Mouse (Mus musculus): ENCODE measurements around the gene Rinl. TPM values are rescaled to one million over a fixed set of nuclear protein-coding genes. Genes with fewer than 3 reads are reported as not detected.

Gene Rinl
- polyA plus RNA-seq, 1 experiment from 2014 or later, result 2.1 TPM

DNA sequence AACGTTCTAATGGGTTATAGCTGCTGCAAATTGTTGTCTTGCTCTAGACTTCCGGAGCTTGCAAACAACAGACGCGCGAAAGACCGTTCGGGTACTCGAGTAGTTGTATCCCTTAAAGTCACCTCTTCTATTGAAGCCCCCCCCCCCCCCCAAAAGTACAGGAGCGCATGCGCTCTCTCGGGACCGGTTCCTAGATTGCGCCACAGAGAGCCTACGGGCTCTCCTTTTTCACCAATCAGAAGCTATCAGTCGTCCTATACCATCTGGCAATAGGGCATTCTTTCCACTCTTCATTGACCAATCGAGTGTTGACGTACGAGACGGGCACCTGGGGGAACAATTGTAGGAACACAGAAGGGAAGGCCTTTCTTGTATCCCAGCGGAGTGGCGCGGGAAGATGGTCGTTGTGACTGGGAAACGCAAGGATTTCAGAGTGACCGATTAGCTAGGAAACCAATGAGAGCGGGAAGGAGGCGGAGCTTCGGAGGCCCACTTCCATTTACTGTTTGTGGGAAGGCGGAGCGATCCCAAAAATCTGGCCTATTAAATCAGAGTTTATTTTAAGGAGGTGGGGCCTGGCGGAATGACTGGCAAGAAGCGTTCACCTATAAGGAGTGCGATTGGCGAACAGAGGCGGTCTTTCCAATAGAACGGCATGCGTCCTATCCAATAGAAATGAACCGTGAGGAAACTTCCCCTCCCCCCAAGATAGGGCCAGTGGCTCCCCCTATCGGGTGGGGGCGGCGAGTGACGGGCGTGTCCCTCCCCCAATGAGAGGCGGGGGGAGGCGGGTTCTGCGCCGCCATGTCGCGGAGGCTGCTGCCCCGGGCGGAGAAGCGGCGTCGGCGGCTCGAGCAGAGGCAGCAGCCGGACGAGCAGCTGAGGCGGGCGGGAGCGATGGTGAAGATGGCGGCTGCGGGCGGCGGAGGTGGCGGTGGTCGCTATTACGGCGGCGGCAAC lies 21.6 kb downstream of the Rinl start:
- Histone ChIP-seq H3K9me3 (ENCODE audit: control insufficient read depth, low read length) (no peaks in the 10 kb centered on the region), H3K4me3 (ENCODE audit: control insufficient read depth in 1 of 2, insufficient read depth in 1 of 2, low read depth in 1 of 2, low read length in 2 of 2) (peak overlapping the region; percentile 77 to 85), H3K27ac (replicated peaks in 1 of 2; ENCODE audit: control insufficient read depth in 1 of 2, insufficient read depth in 1 of 2, low read depth in 2 of 2, low read length in 2 of 2) (peak overlapping the region; percentile 100), H3K27me3 (ENCODE audit: control insufficient read depth, insufficient read depth, low read length) (no peaks in the 10 kb centered on the region), H3K4me1 (ENCODE audit: control insufficient read depth in 2 of 2, insufficient read depth in 2 of 2, low read length in 2 of 2) (peaks cover 23 to 43% of the 10 kb centered on the region in 2 experiments), H3K9ac (ENCODE audit: low read length) (peak overlapping the region; percentile 94), H3K36me3 (ENCODE audit: control insufficient read depth, insufficient read depth, low read length) (peaks cover 37% of the 10 kb centered on the region), H3K4me2 (ENCODE audit: low read length) (peak overlapping the region; percentile 97)
- WGBS, result under 1% methylated on average over 70 of the region's 70 CpGs
- peak; percentile 89 for ATAC-seq (ENCODE audit: insufficient number of reproducible peaks, insufficient read depth, low FRiP score, low read depth)

DNA sequence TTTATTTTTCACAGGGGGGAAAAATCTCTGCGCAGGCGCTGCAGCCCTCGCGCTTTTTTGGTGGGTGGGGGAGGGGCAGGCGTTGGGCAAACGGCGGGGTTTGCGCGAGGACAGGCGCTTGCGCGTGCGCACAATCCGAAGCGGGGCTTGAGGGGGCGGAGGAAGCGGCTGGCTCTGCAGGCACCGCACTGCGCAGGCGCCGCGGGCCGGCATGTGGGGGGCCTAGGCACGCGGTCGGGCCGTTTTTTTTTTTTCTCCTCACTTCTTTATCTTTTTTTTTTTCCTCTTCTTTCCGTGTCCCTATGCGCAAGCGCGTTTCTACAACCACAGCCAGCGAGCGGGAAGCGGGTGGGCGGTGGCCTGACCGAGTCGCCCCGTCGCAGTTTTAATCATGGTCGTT lies 22.5 kb downstream of the Rinl start:
- under 1% methylated on average over 40 of the region's 40 CpGs for WGBS
- Histone ChIP-seq H3K36me3 (ENCODE audit: control insufficient read depth, insufficient read depth, low read length) (peaks cover 45% of the 10 kb centered on the region), H3K4me1 (ENCODE audit: control insufficient read depth in 2 of 2, insufficient read depth in 2 of 2, low read length in 2 of 2) (peaks cover 23 to 50% of the 10 kb centered on the region in 2 experiments), H3K4me3 (ENCODE audit: control insufficient read depth in 1 of 2, insufficient read depth in 1 of 2, low read depth in 1 of 2, low read length in 2 of 2) (peak overlapping the region; percentile 77 to 85), H3K27me3 (ENCODE audit: control insufficient read depth, insufficient read depth, low read length) (no peaks in the 10 kb centered on the region), H3K9me3 (ENCODE audit: control insufficient read depth, low read length) (no peaks in the 10 kb centered on the region), H3K27ac (replicated peaks in 1 of 2; ENCODE audit: control insufficient read depth in 1 of 2, insufficient read depth in 1 of 2, low read depth in 2 of 2, low read length in 2 of 2) (peak overlapping the region; percentile 92 to 98; a peak in 3 of 4 replicates), H3K9ac (ENCODE audit: low read length) (peak overlapping the region; percentile 94), H3K4me2 (ENCODE audit: low read length) (peak overlapping the region; percentile 89)
- ATAC-seq (ENCODE audit: insufficient number of reproducible peaks, insufficient read depth, low FRiP score, low read depth), result peak; percentile 60

DNA sequence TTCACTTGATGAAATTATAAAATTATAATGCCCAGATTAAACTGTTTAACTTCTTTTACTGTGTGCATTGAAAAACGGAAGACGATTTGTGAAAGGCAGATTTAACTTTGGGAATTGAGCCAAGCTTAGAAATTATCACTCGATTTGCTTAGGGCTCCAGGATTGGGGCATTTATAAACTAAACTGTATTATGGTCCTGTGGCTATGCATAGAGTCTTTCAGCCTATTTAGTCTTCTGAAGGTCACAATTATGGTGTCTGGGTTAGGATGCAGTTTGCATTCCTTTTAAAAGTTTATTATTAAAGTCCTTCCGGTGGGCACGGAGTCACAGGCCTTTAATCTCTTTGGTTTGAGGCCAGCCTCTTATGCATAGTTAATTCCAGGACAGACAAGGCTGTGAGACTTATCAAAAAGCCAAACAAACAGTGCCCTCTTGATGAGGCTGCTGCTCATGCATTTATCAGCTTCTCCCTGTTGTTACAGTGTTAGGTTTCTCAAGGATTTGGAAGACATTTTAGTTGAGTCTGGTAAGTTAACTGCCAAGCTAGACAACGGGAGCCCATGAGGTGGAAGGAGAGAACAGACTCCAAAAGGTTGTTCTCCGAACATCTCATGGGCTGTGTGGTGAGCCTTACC lies 23.0 kb downstream of the Rinl start:
- peaks cover 50% of the 10 kb centered on the region for H3K36me3 ChIP-seq (ENCODE audit: control insufficient read depth, insufficient read depth, low read length)
- H3K4me1 ChIP-seq (ENCODE audit: control insufficient read depth in 2 of 2, insufficient read depth in 2 of 2, low read length in 2 of 2), result peaks cover 24 to 55% of the 10 kb centered on the region in 2 experiments
- H3K9me3 ChIP-seq (ENCODE audit: control insufficient read depth, low read length), result no peaks in the 10 kb centered on the region
- H3K9ac ChIP-seq (ENCODE audit: low read length), result peak overlapping the region; percentile 94
- H3K27ac ChIP-seq (replicated peaks in 1 of 2; ENCODE audit: control insufficient read depth in 1 of 2, insufficient read depth in 1 of 2, low read depth in 2 of 2, low read length in 2 of 2), result peak overlapping the region; percentile 35 to 98; a peak in 3 of 4 replicates
- 2% methylated on average over 7 of the region's 7 CpGs for WGBS
- peak overlapping the region; percentile 77 to 85 for H3K4me3 ChIP-seq (ENCODE audit: control insufficient read depth in 1 of 2, insufficient read depth in 1 of 2, low read depth in 1 of 2, low read length in 2 of 2)
- peak overlapping the region; percentile 89 for H3K4me2 ChIP-seq (ENCODE audit: low read length)
- no peak for ATAC-seq (ENCODE audit: insufficient number of reproducible peaks, insufficient read depth, low FRiP score, low read depth)
- H3K27me3 ChIP-seq (ENCODE audit: control insufficient read depth, insufficient read depth, low read length), result no peaks in the 10 kb centered on the region

DNA sequence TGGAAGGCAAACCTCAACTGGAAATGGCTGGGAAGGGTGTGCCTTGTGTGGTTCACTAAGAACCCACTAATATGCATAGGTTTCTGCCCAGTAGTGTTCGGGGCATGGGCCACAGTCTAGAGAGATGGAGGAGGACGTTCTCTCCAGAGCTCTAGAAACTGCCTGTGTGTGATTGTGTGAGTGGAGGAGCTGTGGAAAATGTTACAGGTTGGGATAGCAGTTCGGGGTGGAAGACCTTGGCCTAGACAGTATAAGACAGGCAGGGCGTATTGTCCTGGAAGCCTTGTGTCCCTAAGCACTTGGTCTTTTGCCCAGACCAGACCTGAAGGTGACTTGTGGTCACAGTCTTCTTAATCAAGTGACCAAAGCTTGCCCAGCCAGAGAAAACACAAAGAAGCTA lies 23.7 kb downstream of the Rinl start:
- Histone ChIP-seq H3K4me2 (ENCODE audit: low read length) (peak overlapping the region; percentile 89), H3K36me3 (ENCODE audit: control insufficient read depth, insufficient read depth, low read length) (peaks cover 57% of the 10 kb centered on the region), H3K4me3 (ENCODE audit: control insufficient read depth in 1 of 2, insufficient read depth in 1 of 2, low read depth in 1 of 2, low read length in 2 of 2) (peak overlapping the region; percentile 77 to 85), H3K27me3 (ENCODE audit: control insufficient read depth, insufficient read depth, low read length) (no peaks in the 10 kb centered on the region), H3K4me1 (ENCODE audit: control insufficient read depth in 2 of 2, insufficient read depth in 2 of 2, low read length in 2 of 2) (peaks cover 24 to 62% of the 10 kb centered on the region in 2 experiments), H3K9me3 (ENCODE audit: control insufficient read depth, low read length) (no peaks in the 10 kb centered on the region), H3K9ac (ENCODE audit: low read length) (peak overlapping the region; percentile 94), H3K27ac (replicated peaks in 1 of 2; ENCODE audit: control insufficient read depth in 1 of 2, insufficient read depth in 1 of 2, low read depth in 2 of 2, low read length in 2 of 2) (peak overlapping the region; percentile 35 to 98)
- 36% methylated on average over 4 of the region's 4 CpGs for WGBS
- ATAC-seq (ENCODE audit: insufficient number of reproducible peaks, insufficient read depth, low FRiP score, low read depth), result no peak

DNA sequence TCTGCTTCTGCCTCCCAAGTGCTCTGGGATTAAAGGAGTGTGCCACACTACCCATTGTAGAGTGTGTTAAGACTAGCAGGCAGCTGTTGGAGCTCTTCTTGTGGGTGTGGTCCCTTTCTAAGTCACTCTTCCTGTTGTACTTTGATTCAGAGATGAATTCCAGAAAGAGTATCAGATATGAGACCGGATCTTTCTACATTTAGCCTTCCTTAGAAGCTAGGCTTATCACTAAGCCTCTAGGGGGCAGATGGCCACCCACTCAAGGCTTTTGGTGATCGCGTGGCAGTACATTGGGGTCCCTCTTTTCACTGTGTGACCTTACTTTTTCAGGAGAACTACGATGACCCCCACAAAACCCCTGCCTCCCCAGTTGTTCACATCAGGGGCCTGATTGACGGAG lies 24.2 kb downstream of the Rinl start:
- Histone ChIP-seq H3K27ac (replicated peaks in 1 of 2; ENCODE audit: control insufficient read depth in 1 of 2, insufficient read depth in 1 of 2, low read depth in 2 of 2, low read length in 2 of 2) (peak overlapping the region in 1 of 2 experiments; percentile 98; a peak in 2 of 4 replicates), H3K4me1 (ENCODE audit: control insufficient read depth in 2 of 2, insufficient read depth in 2 of 2, low read length in 2 of 2) (peaks cover 20 to 62% of the 10 kb centered on the region in 2 experiments), H3K4me2 (ENCODE audit: low read length) (peak overlapping the region; percentile 89), H3K9me3 (ENCODE audit: control insufficient read depth, low read length) (no peaks in the 10 kb centered on the region), H3K9ac (ENCODE audit: low read length) (peak overlapping the region; percentile 94), H3K4me3 (ENCODE audit: control insufficient read depth in 1 of 2, insufficient read depth in 1 of 2, low read depth in 1 of 2, low read length in 2 of 2) (peak overlapping the region in 1 of 2 experiments; percentile 77; a peak in 2 of 4 replicates), H3K36me3 (ENCODE audit: control insufficient read depth, insufficient read depth, low read length) (peaks cover 62% of the 10 kb centered on the region), H3K27me3 (ENCODE audit: control insufficient read depth, insufficient read depth, low read length) (no peaks in the 10 kb centered on the region)
- ATAC-seq (ENCODE audit: insufficient number of reproducible peaks, insufficient read depth, low FRiP score, low read depth), result no peak
- 52% methylated on average over 5 of the region's 5 CpGs for WGBS

DNA sequence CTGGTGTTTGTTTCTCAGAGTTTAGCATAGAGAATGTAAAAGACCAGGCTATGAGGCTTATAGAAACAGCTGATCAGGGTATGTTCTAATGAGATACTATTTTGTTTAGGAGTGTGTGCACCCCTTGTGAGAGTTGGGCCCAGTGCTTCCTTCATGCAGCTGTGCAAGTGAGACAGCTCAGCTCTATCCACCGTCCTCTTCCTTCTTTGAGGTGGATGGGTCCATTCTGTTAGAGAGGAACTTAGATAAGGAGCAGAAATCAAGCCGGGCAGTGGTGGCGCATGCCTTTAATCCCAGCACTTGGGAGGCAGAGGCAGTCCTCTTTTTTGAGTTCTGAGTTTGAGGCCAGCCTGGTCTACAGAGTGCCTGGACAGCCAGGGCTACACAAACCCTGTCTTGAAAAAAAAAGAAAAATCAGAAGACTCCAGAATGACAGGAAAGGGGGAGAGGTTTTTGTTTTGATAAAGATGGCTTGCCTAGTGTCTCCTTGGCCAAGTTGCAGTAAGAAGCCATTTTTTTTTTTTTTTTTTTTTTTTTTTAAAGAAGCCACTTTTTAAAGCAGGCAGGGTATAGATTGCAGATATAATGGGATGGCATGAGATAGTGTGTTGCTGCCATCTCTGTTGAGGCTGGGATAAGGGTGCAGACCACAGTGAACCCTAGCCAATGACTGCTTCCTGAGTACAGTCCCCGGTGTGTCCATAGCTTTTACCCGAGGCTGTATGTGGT lies 25.7 kb downstream of the Rinl start:
- Histone ChIP-seq H3K9ac (ENCODE audit: low read length) (no peak overlapping the region), H3K27ac (replicated peaks in 1 of 2; ENCODE audit: control insufficient read depth in 1 of 2, insufficient read depth in 1 of 2, low read depth in 2 of 2, low read length in 2 of 2) (no peak overlapping the region), H3K4me1 (ENCODE audit: control insufficient read depth in 2 of 2, insufficient read depth in 2 of 2, low read length in 2 of 2) (peaks cover 17 to 67% of the 10 kb centered on the region in 2 experiments), H3K27me3 (ENCODE audit: control insufficient read depth, insufficient read depth, low read length) (no peaks in the 10 kb centered on the region), H3K9me3 (ENCODE audit: control insufficient read depth, low read length) (no peaks in the 10 kb centered on the region), H3K36me3 (ENCODE audit: control insufficient read depth, insufficient read depth, low read length) (peaks cover 78% of the 10 kb centered on the region), H3K4me3 (ENCODE audit: control insufficient read depth in 1 of 2, insufficient read depth in 1 of 2, low read depth in 1 of 2, low read length in 2 of 2) (no peak overlapping the region), H3K4me2 (ENCODE audit: low read length) (no peak overlapping the region)
- no peak for ATAC-seq (ENCODE audit: insufficient number of reproducible peaks, insufficient read depth, low FRiP score, low read depth)
- WGBS, result 54% methylated on average over 5 of the region's 5 CpGs

DNA sequence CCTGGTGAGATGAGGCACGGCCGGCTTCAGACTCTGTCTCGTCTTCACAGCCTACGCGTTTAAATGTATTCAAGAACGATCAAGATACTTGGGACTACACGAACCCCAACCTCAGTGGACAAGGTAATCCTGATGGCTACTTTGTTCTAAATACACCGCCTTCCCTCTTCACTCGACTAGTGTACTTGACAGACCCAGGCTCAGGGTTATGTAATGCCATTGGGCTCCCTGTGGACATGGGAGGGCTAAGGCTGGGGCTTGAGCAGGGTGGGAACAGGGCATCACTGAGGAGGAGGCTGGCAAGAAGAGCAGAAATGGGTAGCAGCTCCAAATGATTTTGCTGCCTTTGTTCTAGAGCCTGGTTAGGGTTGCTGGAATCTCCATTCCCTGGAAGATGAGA lies 26.5 kb downstream of the Rinl start:
- Histone ChIP-seq H3K36me3 (ENCODE audit: control insufficient read depth, insufficient read depth, low read length) (peaks cover 85% of the 10 kb centered on the region), H3K4me3 (ENCODE audit: control insufficient read depth in 1 of 2, insufficient read depth in 1 of 2, low read depth in 1 of 2, low read length in 2 of 2) (no peak overlapping the region), H3K9me3 (ENCODE audit: control insufficient read depth, low read length) (no peaks in the 10 kb centered on the region), H3K4me2 (ENCODE audit: low read length) (no peak overlapping the region), H3K9ac (ENCODE audit: low read length) (no peak overlapping the region), H3K27ac (replicated peaks in 1 of 2; ENCODE audit: control insufficient read depth in 1 of 2, insufficient read depth in 1 of 2, low read depth in 2 of 2, low read length in 2 of 2) (no peak overlapping the region), H3K27me3 (ENCODE audit: control insufficient read depth, insufficient read depth, low read length) (no peaks in the 10 kb centered on the region), H3K4me1 (ENCODE audit: control insufficient read depth in 2 of 2, insufficient read depth in 2 of 2, low read length in 2 of 2) (peaks cover 22 to 75% of the 10 kb centered on the region in 2 experiments)
- ATAC-seq (ENCODE audit: insufficient number of reproducible peaks, insufficient read depth, low FRiP score, low read depth), result no peak
- WGBS, result 87% methylated on average over 9 of the region's 9 CpGs
